Mouse (Mus musculus) spleen, postnatal 10 days (tissue): ENCODE data around the gene Ctnna3.

Experiments
- DNase-seq, 2 experiments: peaks; one replicate each; pipeline ENCODE4 v3.0.0; 2021 to 2022; ENCODE audit warnings: low spot score in 2 of 2

The Ctnna3 gene

DNA sequence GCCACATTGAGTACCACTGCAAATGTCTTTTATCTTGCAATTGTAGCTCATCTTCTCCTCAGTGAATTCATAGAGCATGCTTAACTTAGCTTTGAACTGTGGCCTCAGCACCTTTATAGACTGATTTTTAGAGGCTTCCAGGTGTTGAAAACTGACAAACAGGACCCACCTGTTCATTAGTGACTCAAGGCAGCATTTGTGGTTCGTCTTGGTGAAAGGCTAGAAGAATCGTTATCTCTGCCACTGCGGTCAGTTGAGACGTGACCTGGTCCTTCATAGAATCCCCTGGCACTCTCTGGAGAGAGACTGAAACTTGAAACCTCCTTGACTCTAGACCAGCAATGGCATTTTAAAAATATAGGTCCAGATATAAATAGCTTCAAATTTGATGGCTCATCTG lies 96.1 kb downstream of the Ctnna3 start:
- no peak for DNase-seq

DNA sequence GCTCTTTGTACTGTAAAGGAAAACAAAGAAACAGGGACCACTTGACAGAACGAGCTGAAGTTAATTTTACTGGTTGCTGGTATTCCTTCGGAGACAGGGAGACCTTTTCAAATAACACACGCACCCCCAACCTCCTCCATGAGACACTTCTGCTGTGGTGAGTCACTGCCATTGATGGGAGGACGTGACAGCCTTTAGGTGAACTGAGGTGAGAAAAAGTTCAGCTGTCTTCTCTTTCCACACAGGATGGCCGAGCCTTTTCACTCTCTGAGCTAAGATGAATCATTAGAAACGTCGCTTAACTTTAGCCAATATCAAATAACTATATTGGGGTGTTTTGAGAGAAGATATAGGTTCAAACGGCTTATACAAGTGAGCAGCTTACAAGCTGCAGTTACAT lies 102.5 kb downstream of the Ctnna3 start:
- no peak for DNase-seq

DNA sequence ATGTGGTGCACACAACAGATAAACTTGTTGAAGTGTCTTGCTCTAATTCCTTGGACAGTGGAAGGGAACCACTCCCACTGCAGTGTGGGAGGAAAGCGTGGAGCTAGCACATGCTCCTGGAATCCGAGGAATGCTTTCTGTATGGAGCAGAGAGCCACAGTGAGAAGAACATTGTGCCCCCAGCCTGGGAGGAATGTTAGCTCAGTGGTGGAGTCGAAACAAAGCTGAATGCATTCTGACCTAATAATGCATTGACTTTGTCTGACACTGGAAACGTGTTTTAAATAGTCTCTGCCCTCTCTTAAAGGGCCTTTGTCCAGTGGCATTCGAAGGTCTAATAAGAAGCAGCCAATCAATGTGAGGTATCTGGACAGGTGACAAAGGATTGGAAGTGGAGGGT lies 111.9 kb downstream of the Ctnna3 start:
- DNase-seq: no peak

DNA sequence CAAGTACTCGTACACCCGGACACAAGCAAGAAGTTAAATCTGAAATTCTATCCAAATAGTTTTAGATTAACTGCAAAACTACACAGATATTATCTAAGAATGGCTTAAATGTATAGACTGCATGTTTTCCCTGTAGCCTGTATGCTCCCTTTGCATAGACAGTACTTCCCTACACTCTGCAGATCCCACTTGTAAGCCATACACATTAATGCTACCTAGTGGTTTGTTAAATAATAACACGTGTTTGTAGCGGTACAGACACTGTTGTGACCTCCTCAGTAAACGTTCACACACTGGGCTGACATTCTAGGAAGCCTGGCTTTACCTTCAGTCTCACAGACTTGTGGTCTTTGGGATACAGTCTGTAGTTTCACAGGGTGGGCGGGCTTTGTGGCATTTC lies 112.6 kb downstream of the Ctnna3 start:
- no peak for DNase-seq

DNA sequence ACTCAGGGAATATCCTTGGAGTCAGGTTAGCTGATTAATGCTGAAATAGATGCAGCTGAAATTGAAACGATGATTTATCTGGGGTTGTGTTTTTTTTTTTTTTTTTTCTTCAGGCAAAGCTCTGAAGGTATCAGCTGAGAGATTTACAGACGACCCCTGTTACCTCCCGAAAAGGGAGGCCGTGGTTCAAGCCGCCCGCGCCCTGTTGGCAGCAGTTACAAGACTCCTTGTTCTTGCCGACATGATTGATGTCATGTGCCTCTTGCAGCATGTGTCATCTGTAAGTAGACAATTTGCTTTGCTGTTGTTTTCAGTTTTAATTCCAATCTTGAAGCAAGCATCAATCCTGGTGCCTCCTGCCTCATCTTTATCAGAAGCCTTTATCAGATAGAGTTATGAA lies 136.8 kb downstream of the Ctnna3 start:
- no peak for DNase-seq

DNA sequence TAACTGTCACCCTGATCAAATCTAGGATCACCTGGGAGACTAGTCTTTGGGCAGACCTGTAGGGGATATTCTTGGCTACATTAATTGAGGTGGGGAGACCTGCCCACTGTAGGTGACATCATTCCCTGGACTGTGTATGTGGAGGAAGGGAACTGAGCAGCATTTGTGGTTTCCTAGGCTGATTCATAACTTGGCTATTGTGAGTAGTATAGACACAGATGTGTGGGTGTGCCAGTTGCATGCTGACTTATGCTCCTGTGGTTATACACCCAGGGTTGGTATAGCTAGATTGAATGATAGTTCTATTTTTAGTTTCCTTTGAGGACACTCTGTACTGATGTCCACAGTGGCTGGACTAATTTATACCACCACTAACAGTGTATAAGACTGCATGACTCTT lies 141.7 kb downstream of the Ctnna3 start:
- DNase-seq: no peak

DNA sequence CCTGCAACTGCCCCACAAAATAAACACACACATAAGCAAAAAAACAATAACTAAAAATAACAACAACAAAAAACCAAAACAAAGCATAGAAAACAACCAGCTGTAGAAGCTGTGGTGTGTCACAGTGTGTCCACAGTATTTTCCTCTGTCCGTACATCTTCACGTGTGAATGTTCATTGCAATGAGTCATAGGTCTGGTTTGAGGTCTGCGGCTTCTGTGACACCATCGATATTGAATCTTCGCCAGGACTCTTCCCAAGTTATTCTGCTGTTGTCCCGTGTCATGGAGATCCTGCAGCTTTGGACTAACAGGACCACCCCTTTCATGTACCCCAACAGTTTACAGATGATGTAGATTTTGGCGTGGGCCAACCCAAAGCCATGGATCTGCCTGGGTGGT lies 143.0 kb downstream of the Ctnna3 start:
- DNase-seq: no peak

DNA sequence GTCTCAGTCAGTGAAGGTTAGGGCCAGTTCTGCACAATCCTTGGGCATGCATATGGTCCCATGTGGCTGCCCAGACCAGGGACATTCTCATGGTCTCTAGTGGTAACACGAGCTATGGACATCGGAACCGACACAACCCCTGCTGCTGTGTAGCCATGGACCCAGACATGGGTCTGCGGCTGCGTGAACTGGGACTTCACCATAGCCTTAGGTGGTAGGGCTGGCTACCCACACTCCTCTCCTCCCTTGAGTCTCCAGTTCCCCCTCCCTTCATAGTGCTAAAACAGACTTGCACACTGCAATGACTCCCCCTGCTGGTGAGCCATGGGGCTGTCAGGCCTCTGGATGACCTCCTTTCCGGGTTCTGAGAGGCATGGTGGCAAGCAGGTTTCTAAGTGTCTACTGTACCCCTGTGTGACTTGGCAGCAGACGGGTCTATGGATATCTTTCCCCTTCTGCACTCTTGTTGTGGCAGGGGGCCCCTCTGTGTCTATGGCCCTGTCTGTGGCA lies 144.3 kb downstream of the Ctnna3 start:
- no peak for DNase-seq

DNA sequence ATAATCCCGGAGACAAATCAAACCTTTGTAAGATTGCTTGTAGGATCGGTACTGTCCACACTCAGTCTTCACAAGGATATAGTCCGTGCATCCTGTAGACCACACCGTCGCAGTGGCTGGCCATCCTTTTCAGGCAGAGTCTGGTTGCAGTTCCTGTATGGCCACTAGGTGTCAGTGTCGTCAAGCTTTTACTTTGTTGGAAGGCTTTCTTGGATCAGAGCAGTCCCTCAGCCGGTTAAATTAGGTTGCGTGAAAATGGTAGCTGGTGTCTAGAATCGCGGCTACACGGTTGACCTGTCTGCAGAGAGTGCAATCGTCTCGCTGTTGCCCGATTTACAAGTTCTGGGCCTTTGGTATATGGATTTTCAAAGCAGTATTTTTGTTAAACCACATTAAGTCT lies 152.7 kb downstream of the Ctnna3 start:
- DNase-seq: peak; percentile 50 to 72

DNA sequence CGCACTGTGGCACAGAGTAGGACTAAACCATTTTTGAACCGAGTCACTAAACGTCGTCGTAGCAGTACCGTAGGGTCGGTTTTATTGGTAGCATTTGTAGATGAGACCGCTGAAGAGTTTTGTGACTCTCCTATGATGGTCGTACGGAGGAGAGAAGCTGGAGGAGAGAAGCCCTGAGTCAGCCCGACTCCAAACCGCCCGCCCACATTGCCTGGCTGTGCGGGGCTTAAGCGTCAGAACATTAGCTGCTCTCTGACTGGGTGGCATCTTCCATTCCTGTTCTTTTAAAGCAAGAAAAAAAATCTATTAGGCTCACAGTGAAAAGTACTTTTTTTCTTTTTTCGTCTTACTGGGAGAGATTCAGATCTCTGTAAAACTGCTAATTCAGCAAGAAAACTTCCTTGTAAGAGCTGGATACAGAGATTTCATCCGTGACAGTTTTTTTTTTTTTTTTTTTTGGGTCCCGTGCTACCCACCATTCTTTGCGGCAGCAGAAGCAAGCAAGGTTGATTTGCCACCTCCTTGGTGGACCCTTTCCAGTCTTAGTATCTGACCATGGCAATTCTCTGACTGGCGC lies 154.0 kb downstream of the Ctnna3 start:
- DNase-seq: no peak

DNA sequence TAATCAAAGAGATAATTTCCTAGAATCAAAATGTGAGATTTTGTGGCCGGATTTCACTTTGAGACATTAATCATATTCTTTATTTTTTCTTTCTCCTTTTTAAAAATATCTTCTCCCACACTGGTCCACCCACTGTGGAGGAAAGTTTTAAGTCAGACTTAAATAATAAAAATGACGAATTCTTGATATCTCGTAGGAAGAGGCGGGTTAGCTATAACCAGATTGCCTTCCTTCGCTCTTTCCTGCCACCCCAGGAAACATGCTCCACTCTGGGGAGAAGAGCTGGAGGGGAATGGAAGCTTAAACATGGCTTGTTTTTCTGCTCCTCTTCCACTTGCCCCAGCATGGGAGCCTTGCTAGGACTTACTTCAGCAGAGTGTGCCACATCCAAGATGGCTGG lies 169.5 kb downstream of the Ctnna3 start:
- DNase-seq: no peak

DNA sequence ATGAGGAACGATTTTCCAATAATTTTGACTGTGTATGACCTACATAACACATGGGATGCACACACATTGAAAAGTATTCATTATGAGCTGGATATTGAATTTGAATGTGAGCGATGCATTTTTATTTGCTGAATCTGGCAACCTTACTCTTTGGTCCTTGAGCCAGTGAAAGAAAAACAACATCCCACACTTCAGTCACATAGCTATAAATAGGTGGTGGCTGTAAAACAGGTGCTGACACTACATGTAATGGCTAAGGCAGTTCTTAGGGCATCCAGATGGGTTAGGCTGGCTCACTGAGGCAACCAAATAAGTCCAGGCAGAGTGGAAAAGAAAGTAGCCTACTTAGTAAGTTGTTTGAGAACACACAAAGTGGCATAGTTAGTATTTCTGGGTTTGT lies 171.3 kb downstream of the Ctnna3 start:
- no peak for DNase-seq

DNA sequence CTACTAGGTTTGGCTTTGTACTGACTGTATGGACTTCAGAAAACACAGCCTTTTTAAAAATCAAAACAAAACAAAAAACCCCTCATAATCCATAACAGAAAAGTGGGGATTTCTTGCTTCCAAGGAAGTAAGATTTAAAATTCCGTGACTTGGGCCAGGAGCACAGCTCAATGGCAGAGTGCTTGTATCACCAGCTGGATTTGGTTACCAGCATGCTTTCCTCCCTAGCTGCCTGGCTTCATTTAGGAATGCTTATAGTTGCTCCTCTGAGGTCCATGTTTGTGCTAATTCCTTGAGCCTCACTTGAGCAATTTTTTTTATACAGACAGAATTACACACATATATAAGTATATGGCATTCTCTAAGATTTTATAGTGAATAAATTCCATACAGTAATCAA lies 198.6 kb downstream of the Ctnna3 start:
- DNase-seq: no peak

DNA sequence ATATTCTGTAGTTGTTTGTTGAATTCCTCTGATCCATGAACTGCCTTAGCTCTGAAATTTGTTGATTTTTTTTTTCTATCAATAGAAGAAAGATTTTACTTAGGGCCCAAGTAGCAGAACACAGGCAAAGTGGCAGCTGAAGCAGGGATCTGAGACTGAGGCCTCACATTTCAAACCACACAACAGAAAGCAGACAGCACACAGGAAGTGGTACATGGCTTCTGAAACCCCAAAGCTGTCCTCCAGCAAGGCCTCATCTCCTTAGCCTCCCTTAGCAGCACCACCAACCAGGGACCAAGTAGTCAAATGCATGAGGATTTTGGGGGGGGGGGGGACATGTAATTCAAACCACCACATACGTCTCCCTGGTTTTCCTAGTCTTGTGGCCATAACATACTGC lies 204.0 kb downstream of the Ctnna3 start:
- no peak for DNase-seq

DNA sequence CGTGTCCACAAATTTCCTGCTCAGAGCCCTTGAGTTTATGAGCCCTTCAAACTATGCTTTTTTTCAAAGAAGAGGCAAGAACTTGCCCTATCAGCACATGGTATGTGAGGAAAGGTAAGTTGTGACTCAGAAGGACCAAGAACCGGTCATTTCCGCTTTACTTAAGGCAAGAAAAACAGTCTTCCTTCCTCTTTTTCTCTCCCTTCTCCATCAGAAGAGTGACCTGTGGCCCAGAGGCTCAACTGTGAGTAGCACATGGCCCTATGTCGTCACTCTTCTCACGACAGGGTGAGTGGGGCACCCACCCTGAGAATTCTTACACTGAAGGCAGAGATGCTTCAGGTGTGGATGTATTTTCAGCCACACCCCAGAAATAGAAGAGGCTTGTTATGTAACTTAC lies 208.1 kb downstream of the Ctnna3 start:
- DNase-seq: no peak

DNA sequence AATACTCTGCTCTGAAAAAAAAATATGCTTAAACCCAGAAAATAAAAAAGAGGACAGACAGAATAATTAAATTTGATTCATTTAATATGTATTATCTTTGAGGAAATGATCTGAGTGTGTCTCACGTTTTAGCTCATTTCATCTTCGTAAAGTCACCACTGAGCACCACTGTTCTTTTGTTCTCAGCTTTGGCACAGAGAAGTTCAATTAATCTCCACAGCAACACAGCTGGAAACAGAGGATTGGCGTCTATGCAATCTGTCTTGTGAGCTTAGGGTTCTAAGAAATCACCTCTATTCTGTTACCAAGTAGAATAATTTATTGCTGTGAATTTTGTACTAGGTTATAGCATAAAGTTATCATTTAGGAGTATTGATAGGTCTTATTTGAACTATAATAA lies 217.4 kb downstream of the Ctnna3 start:
- no peak for DNase-seq

DNA sequence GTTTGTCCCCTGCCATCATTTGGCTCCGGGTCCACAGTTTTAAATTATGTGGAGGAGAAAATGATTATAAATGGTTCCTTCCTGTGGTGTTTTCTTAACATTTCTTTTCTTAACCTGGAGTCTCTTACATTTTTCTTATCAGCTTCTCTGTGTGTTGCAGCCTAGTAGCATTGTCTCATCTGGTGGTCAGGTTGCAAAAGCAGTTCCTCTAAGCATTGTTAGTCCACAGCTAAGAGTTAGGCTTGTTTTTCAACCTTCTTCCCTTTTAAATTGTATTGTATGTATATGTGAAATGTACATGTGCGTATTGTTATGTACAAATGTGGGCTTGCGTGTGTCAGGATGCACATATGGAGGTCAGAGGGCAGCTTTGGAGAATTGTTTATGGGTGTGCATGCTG lies 220.4 kb downstream of the Ctnna3 start:
- DNase-seq: no peak

DNA sequence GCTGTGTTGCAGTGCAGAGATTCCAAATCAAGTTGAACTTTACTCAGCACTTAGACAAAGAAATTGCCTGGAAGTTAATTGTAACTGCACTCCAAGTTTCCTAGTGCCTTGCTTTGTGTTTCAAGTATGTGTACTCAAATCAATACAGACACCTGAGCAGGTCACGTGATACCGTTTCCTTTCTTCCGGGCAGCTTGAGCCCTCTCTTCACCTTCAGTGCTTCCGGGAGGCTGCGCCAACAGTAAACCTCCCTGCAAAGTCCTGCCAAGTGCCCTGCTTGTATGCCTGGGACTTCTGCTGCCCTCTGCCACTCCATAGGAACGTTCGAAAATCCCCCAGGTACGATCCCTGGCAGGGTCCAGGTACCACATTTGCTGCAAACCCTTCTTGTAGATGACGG lies 223.0 kb downstream of the Ctnna3 start:
- no peak for DNase-seq

DNA sequence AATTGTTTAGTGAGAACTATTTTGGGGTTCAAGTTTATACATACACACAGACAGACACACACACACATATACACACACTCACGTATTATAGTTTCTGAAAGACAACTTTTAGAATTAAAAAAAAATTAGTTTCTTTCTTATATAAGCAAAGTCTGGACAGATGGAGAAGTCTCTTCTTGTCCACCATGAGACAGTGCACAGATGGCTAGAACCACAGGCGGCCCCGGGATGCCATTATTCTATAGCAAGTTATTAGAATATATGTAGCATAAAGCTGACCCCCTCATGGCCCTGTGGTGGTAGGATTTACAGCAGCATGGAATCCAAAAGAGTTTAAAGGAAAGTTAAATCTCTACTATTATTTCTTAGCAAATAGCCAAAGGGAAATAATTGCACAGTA lies 223.7 kb downstream of the Ctnna3 start:
- no peak for DNase-seq

DNA sequence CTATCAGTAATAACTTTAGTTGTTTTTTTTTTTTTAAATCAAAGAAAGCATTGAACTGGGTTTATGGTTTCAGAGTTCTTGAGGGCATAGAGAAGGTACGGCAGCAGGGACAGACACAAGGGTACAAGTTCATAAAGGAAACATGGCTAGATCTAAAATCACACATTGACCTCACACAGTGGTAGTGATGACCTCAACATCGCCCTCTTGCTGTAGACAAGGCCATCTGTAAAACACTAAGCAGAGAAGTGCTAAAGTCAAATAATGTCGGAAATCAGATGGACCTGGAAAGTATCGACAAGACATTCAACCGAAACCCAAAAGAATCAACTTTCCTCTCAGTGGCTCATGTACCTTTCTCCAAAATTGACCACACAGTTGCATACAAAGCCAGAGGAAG lies 224.7 kb downstream of the Ctnna3 start:
- no peak for DNase-seq

DNA sequence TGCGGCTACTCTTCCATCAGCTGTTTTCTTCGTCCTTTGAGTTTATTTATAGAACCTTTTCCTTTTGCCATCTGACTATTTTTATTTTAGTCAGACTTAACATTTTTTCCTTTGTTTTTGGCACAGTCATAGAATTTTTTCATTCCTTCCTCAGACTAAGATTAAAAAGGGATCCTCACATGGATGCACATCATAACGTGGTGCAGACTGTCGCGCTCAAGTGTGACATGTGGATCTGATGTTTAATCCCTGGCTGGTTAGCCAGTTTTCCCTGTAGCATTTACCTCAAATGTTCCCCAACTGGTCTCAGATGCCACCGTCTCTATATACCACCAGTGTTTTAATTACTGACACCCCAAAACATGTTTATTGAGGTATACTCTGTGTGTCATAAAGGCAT lies 246.4 kb downstream of the Ctnna3 start:
- no peak for DNase-seq

DNA sequence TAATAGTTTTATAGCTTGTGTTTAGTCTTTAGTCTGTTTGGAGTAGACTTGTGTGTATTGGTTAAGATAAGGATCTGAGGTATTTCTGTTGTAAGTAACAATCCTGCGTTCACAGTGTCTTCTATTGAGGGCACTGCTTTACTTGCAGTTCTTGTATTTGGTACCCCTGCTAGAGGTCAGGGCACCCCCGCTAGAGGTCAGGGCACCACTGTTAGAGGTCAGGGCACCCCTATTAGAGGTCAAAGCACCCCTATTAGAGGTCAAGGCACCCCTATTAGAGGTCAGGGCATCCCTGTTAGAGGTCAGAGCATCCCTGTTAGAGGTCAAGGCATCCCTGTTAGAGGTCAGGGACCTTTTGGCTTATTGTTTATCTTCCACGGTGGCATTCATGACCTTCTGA lies 259.3 kb downstream of the Ctnna3 start:
- DNase-seq: no peak

DNA sequence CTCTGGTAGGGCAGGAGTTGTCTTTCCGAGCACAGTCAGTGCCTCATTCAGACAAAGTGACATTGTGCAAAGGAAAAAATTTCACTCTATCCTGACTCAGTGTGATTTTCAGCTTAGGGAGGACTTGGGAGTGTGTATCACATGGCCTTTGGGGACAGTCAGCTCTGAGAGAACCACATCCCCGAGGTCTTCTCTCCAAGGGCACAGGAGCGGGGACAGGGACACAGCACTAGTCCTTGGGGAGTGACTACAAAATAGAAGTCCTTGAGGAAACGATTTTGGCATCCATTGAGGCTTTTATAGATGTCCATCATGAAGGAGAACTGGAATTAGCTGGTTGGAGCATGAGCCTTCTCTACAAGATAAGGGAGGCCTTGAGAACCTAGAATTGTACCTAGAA lies 259.8 kb downstream of the Ctnna3 start:
- DNase-seq: no peak

DNA sequence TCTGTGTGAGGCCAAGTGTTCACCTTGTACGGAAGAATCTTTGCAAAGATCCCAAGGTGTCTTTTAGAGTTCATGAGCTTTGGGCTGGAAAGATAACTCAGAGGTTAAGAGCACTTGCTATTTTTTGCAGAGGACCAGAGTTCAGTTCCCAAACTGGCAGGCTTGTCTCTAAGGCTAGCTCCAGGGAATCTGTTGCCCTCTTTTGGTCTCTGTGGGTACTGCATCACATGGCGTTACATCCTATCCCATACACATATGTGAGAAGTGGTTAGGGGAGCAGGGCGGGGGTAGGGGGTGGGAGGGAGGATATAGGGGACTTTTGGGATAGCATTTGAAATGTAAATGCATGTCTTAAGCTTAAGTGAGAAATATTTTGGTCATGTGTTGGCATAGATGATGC lies 262.1 kb downstream of the Ctnna3 start:
- DNase-seq: no peak

DNA sequence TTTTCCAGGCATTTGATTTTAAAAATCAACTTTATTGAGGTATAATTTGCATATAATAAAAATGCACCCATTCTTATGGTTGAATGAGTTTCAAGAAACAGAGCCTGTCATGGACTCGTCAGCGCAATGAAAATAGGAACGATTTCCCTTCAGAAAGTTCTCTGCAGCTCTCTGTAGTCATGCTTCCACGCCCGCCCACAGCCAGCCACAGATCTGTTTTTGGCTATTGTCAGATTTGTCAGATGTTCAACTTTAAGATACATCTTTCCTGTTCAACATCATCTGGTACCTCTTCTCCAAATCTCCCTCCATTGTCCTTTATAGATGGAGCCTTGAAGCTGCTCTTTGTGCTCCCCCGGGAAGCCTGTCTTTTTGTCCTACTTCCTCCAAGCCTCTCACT lies 280.3 kb downstream of the Ctnna3 start:
- no peak for DNase-seq
